Mouse (Mus musculus) hindbrain, embryonic 12.5 days (tissue): Measurements from ENCODE around the gene Olfr410. TPM values are rescaled to one million over a fixed set of nuclear protein-coding genes. Genes with fewer than 3 reads are reported as not detected.

ENCODE experiments used
- polyA plus RNA-seq: library from polyadenylated mRNA; unstranded; fragments of >200 nt; fragmentation: Nextera tagmentation; extraction: Ambion mirVana; gene quantifications from 2 replicates; pipeline ENCODE4 v1.2.1, GENCODE M21; 2016

The Olfr410 gene
- polyA plus RNA-seq, 1 experiment from 2014 or later: not detected

Other genes with a start within 250 kb of the Olfr410 start
- gene Olfr401, start 224.3 kb downstream of the Olfr410 start, polyA plus RNA-seq: not detected in 2 replicates
- not detected in 2 replicates for gene Olfr402, start 184.5 kb downstream of the Olfr410 start, polyA plus RNA-seq
- gene Olfr403, start 151.8 kb downstream of the Olfr410 start, polyA plus RNA-seq: not detected in 2 replicates
- not detected in 2 replicates for gene Olfr43, start 126.7 kb downstream of the Olfr410 start, polyA plus RNA-seq
- not detected in 2 replicates for gene Olfr406, start 78.2 kb downstream of the Olfr410 start, polyA plus RNA-seq
- gene Olfr59, start 54.3 kb downstream of the Olfr410 start, polyA plus RNA-seq: not detected in 2 replicates
- gene Olfr411, start 14.6 kb upstream of the Olfr410 start, polyA plus RNA-seq: not detected in 2 replicates
- gene Olfr412, start 24.0 kb upstream of the Olfr410 start, polyA plus RNA-seq: not detected in 2 replicates